Mouse (Mus musculus): Measurements from ENCODE around the gene Ubap1l. TPM values are rescaled to one million over a fixed set of nuclear protein-coding genes. Genes with fewer than 3 reads are reported as not detected.

Gene Ubap1l
- under 1 TPM in 1 of 2 experiments, not detected in 1; 0.47 TPM for total RNA-seq (2023)

DNA sequence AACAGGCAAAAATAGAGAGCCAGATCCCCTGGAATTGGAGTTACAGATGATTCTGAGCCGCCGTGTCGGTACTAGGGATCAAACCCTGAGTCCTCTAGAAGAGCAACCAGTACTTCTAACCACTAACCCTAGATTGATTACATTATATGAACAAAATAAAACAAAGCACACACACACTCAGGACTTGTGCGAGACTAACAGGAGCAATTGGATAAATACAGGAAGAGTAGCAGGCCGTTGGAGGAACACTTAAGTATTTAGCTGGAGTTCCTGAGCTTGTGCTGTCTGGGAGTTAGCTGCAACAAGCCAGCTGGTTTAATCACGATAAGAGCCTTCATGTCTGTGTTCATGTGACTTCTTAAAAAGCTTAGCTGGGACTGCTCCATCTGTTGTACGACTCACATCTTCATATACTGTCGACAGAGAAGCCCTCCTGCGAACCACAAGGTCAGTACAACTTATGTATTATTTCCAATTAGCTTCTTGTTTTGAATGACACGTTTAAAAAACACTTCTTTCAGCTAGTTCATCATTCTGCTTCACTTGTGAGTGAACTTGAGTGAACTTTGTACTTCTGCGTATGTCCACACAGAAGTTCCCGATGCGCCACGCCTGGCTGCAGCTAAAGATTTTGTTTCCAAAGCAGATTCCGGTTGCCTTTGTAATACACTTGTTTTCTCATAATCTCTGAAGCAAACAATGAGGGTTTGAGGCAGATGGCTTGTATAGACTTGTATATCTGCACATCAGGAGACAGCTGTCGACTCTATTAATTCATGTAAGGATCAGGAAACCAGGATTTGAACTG is at the start of gene Ubap1l:
TSS of gene Ubap1l (plus strand) at position 401 of the 808 bp plus-strand sequence.

DNA sequence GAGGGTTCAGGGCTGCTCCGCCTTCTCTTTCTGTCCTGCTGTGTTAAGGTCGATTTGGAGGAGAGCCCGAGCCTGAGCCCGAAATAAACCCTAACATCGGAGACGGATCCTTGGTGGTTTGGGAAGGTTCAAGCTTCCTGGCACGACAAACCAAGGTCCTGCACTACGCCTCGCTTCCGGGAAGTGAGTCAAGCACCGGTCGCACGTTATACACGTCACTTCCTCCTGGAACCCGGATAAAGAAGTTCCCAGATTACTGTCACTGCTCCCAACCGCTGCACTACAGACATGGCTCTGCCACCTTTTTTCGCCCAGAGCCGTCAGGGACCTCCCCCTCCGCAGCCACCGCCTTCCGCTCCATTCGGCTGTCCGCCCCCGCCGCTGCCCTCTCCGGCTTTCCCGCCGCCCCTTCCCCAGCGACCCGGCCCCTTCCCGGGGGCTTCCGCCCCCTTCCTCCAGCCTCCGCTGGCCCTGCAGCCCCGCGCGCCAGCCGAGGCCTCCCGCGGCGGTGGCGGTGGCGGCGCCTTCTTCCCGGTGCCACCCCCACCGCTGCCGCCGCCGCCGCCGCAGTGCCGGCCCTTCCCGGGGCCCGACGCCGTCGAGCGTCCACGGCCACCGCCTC is 14.9 kb upstream of the Ubap1l start, which contains the start of gene Pdcd7:
TSS of gene Pdcd7 (plus strand) at position 251 of the 622 bp plus-strand sequence.

DNA sequence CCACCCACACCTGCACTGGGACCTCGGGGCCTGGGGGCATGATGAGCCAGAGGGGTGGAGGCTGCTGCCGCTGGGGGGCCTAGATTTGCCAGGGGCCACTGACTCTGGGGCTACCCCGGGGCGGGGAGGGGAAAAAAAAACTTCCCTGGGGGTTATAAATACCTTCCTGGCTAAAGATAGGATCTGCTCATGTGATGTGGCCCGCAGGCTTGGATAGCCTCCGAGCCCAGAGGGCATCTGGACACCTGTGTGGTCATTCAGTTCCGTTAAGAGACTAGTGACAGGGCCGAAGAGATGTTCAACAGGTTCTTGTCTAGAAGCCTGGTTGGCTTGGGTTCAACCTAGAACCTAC is 30.7 kb downstream of the Ubap1l start, which contains the start of gene Kbtbd13:
TSS of gene Kbtbd13 (minus strand) at position 40 of the 352 bp plus-strand sequence.

DNA sequence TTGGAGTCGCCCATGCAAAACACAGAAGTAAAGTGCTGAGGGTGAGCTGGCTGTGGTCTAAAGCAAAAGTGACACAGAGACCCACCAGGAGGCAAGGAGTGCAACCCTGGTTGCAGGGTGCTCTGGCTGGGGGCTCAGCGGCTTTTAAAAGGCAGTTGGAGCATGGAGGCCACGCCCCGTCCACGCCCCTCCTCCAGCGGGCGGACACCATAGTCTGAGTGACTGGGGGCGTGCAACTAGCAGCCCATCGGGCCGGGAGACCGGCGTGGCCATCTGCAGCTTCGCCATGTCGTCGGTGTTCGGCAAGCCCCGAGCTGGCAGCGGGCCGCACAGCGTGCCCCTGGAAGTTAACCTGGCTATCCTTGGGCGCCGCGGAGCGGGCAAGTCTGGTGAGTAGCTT is 37.4 kb downstream of the Ubap1l start, which contains the start of gene Rasl12:
TSS of gene Rasl12 (plus strand) at position 228 of the 400 bp plus-strand sequence.

DNA sequence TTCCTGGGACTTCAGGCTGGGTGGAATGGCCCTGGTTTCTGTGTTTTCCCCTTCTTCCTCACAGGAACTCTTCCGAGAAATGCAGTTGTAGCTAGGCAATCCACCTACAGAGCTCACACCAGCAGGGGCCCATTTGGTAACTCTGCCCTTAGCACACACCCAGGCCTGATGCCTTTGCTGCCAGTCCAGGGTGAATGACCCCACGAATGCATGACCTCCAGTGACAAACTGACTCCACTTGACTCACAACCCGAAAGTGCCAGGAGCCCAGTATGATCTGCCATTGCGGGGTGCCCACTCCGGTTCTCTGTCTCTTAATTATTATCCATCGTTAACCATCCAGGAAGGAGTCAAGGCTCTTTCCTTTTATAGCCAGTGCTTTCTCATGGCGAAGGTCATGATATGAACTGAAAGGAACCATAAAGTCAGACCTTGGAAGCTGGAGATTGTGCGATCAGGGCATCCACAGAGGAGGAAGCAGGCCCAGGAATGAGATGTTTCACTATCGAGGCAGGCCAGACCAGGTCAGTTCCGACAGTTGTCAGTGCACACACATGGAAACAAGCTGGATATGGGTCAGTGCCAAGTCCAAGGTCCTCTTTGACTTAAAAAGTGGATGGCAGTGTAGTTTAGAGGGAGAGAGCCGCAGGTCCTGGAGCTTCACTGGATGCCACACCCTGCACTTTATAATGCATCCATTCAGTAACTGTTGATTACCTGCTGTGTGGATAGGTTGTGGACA is 62.1 kb downstream of the Ubap1l start, which contains the start of gene Slc51b:
TSS of gene Slc51b (minus strand) at position 196 of the 742 bp plus-strand sequence.

Other genes with a start within 250 kb of the Ubap1l start
- not detected for gene Igdcc3, start 219.9 kb upstream of the Ubap1l start, total RNA-seq (2023)
- gene Parp16, start 165.7 kb upstream of the Ubap1l start, total RNA-seq (2023) = 1 to 10 TPM; 2.9 to 3.5 TPM
- not detected for gene Cilp, start 95.9 kb upstream of the Ubap1l start, total RNA-seq (2023)
- 10 to 100 TPM; 18.7 to 19.0 TPM for gene Clpx, start 66.8 kb upstream of the Ubap1l start, total RNA-seq (2023)
- gene Pdcd7, start 14.9 kb upstream of the Ubap1l start, total RNA-seq (2023) = 10 to 100 TPM; 12.2 to 12.7 TPM
- not detected for gene Kbtbd13, start 30.6 kb downstream of the Ubap1l start, total RNA-seq (2023)
- not detected for gene Rasl12, start 37.5 kb downstream of the Ubap1l start, total RNA-seq (2023)
- not detected for gene Slc51b, start 61.9 kb downstream of the Ubap1l start, total RNA-seq (2023)
- gene Mtfmt, start 74.7 kb downstream of the Ubap1l start, total RNA-seq (2023) = 1 to 10 TPM; 4.9 to 7.3 TPM
- gene Spg21, start 99.9 kb downstream of the Ubap1l start, total RNA-seq (2023) = 10 to 100 TPM; 63.4 to 78.5 TPM
- 1 to 10 TPM in 1 of 2 experiments, under 1 TPM in 1; 0.38 to 1.0 TPM for gene Ankdd1a, start 159.2 kb downstream of the Ubap1l start, total RNA-seq (2023)
- 100 to 1,000 TPM; 196 to 205 TPM for gene Plekho2, start 219.0 kb downstream of the Ubap1l start, total RNA-seq (2023)
- 10 to 100 TPM in 1 of 2 experiments, 1 to 10 TPM in 1; 8.2 to 10.9 TPM for gene Pif1, start 226.1 kb downstream of the Ubap1l start, total RNA-seq (2023)